Mouse (Mus musculus) gastrocnemius, postnatal 10 days (tissue): ENCODE data around the gene Pitx3. TPM values are rescaled to one million over a fixed set of nuclear protein-coding genes. Genes with fewer than 3 reads are reported as not detected.
"Not testable (repeated sequence)": the region's sequence is repeated elsewhere in the genome, so short reads cannot be mapped to it uniquely, and the experiment has no call there.

Experiments
- DNase-seq: peaks from one replicate; pipeline ENCODE4 v3.0.0; 2021; ENCODE audit warnings: mixed read lengths
- total RNA-seq, 2 experiments: library from RNA; stranded (reverse); gene quantifications; 2 replicates each; pipeline ENCODE4 v1.2.3; 2021

Gene Pitx3
- total RNA-seq, 2 experiments from 2014 or later = 19.0 to 21.6 TPM

DNA sequence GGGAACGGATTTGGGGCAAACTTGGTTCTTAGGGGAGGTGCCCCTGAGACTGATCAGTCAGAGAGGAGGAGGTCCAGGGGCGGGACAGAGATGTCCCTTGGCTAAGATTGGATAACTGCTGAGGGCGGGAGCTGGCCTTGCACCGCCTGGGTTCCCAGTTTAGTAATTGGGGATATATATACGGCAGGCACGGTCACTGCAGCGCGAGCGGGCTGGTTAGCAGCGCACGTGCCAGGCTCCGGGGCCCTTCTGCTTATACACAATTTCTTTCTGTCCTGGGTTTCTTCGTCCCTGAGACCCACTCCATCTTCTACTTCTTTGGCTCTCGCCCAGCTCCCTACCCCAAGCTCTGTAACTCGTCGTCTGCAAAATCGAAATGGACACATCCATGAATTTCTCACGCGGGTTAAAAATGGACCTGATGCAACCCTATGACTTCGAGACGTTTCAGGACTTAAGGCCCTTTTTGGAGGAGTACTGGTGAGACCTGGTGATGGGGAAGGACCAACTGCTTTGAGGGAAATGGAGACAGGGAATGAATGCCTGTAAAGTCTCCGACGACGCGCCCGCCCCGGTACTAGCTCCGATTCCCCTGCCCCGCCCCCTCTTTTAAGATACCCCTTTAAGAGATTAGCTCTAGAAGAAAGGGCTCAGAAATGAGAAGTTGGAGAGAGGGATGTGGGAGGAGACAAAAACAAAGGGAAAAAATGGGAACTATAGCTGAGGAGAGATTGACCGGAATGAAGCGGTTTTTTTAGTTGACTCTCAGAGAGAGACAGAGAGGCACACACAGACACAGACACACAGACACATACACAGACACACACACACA lies 16.2 kb downstream of the Pitx3 start, which contains the start of gene Elovl3:
Gene Elovl3, plus strand, starts transcription at position 204 of the 832 bp plus-strand sequence.
- peak; percentile 17 for DNase-seq

DNA sequence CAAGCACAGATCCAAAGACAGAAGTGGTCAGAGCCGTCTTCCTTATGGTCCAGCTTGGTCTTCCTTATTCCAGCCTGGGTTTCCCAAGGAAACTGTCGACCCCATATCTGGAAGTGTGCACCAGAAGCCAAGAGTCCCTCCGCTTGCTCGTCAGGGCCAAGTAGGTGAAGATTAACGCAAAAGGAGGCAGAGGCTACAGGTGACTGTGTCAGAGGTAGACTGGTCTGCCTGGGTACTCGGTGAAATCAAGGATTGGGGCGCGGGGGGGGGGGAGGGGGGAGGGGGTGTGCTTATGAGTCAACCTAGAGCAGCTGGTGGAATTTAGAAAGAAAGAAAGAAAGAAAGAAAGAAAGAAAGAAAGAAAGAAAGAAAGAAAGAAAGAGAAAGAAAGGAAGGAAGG lies 16.8 kb downstream of the Pitx3 start:
- DNase-seq = no peak

DNA sequence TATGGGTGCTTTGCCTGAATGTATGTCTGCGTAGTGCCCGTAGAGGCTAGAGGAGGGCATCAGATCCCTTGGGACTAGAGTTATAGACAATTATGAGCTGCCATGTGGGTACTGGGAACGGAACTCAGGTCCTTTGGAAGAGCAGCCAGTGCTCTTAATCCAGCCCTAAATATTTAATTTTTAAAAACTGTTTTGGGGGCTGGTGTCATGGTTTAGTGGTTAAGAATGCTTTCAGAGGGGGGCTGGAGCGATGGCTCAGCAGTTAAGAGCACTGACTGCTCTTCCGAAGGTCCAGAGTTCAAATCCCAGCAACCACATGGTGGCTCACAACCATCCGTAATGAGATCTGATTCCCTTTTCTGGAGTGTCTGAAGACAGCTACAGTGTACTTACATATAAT lies 18.4 kb downstream of the Pitx3 start:
- not testable (repeated sequence) for DNase-seq

GRCm38 (mm10) chr19:46126301-46126700 lies 21.8 kb downstream of the Pitx3 start:
- DNase-seq = no peak

DNA sequence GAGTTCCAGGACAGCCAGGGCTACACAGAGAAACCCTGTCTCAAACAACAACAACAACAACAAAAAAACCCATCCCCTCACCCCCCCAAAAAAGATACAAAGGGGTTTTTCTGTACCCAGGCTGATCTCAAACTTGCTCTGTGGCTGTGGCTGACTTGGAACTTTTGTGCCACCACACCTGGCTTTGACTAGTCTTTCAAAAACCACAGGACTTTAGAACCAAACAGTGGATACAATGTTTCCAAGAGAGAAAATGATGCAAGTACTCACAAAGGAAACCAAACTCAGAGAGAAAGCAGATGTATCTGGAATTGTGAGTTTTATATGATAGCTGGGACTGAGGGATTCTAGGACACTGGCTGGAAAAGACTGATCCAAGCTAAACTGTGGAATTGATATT lies 23.5 kb downstream of the Pitx3 start:
- DNase-seq = no peak

GRCm38 (mm10) chr19:46123876-46124275 lies 24.2 kb downstream of the Pitx3 start:
- DNase-seq = no peak

- no peak for DNase-seq
Measured at GRCm38 (mm10) chr19:46120872-46121271, 27.3 kb downstream of the Pitx3 start.

DNA sequence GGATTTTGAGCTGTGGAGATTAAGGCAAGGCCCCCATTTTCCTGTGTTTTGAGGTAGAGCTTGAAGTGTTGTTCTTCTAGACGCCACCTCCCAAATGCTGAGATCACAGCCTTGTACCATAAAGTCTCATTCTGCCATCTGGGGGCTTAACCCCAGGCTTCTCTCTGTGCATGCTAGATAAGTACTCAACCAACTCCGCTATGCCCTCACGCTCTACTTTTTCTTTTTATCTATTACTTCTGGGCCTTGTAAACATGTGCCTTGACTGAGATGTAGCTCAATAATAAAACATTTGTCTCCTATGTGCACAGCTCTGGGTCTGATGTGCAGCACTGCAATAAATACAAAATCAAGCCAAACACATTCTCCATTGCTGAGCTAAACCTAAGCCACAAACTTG lies 28.7 kb downstream of the Pitx3 start:
- no peak for DNase-seq

DNA sequence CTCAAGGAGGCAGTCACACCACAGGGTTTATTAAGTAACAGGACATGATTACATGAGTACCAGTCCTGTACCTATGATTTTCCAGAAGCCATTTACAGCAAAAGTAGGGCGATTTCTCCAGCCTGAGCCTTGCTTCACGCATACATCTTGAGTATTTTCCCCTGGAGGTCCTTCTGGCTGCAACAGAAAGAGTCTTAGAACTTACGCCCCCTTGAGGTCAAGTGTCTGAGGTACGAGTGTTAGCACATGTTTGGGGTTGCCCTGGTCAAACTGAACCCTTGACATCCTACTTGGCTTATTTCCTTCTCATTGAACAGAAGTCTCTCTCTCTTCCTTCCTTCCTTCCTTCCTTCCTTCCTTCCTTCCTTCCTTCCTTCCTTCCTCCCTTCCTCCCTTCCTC lies 33.5 kb downstream of the Pitx3 start:
- DNase-seq = no peak

DNA sequence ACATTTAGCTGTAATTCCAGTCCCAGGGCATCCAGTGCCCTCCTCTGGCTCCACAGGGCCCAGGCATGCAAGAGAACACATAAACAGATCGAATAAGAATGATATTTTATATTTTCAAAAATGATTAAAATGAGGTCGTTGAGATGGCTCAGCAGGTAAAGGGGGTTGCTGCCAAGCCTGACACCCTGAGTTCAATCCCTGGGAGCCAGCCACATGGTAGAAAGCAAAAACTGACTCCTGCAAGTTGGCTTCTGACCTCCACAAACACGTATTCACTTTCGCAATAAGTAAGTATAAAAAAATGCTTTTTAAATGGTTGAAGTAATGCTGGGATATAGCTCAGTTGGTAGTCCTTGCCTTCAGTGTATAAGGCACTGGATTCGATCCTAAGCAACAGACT lies 37.3 kb downstream of the Pitx3 start:
- no peak for DNase-seq

GRCm38 (mm10) chr19:46110214-46110613 lies 37.9 kb downstream of the Pitx3 start:
- DNase-seq = no peak

DNA sequence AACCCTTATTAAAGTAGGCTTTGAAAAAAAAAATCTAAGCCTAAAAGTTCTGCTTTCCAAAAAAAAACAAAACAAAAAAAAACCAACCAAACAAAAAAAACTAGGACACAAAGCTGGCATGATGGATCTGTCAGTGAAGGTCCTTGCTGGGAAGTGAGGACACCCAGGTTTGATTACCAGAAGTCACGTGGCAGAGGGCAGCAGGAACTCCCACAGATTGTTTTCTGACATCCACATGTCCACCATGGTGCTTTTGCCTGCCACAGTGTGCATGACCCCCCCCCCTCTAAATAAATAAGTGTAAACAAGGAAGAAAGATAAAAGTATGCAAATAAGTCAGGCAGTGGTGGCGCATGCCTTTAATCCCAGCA lies 44.0 kb downstream of the Pitx3 start:
- no peak for DNase-seq

- no peak for DNase-seq
Measured at GRCm38 (mm10) chr19:46103437-46104186, 44.5 kb downstream of the Pitx3 start.

DNA sequence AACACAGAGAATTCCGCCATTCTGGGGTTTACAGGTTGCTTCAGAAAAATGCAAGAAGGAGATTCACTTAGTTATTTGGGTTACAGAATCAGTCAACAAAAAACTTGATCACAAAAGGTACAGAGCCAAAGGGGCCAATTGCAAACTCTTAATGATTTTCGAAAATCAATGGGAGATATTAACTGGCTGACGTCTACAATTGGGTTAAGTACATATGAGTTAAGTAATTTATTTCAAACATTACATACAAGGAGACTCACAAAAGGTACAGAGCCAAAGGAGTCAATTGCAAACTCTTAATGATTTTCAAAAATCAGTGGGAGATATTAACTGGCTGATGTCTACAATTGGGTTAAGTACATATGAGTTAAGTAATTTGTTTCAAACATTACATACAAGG lies 48.6 kb downstream of the Pitx3 start:
- no peak for DNase-seq

GRCm38 (mm10) chr19:46096396-46096795 lies 51.7 kb downstream of the Pitx3 start:
- no peak for DNase-seq

- DNase-seq = no peak
Measured at GRCm38 (mm10) chr19:46095291-46095690, 52.8 kb downstream of the Pitx3 start.

GRCm38 (mm10) chr19:46094144-46094543 lies 54.0 kb downstream of the Pitx3 start:
- no peak for DNase-seq

DNA sequence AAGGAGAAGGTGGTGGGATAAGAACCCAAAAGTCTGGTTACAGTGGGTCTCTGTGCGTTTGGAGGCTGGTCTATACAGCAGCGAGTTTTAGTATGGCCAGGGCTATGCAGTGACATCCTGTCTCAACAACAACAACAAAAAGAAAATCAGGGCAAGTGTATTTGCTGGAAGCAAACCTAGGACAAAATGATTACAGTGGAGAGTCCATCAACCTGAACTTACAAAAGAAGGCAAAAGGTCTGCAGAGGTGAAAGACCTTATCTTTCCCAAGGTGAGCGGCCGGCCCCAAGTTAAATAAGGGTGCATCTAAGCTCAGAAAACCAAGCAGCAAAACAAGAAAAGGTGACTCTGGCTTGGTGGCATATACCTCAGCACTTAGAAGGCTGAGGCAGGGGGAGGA lies 56.5 kb downstream of the Pitx3 start:
- DNase-seq = no peak

DNA sequence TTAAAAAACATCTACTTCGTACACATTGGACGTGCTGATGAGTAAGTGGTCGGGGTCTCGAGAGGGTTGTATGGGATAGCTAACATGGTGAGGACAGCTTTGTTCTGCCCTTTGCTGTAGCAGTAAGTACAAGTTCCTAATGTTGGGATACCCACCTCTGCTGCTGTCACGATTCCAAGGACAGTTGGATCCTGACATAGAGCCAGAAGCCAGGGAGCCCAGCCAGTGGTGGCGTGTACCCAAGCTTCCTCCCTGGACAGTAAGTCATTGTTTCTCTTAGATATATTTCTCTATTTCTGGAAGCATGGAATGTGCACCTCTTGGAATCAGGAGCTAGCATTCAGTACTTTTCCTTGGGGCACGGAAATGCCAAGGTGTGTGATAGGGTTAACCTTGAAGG lies 60.3 kb downstream of the Pitx3 start:
- no peak for DNase-seq

DNA sequence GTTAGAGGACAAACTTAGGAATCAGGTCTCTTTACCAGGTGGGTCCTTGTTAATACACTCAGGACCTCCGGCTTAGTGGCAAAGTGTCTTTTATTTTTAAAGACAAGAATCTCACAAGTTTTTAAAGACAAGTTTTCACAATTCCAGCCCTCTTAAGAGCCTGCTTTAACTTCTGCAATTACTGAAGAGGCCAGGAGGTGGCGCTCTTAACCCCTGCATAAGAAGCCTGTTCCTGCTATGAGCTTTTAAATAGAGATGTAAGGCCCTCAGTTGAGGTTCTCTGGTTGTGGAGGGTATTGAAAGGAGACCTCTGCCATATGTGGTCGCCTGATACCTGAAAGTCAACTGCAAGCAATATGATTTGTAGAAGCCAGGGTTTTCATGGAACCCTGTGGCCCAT lies 61.8 kb downstream of the Pitx3 start:
- peak; percentile 56 for DNase-seq
